Mouse (Mus musculus) lung, adult 2 months (tissue): Measurements from ENCODE around the gene Aanat. TPM values are rescaled to one million over a fixed set of nuclear protein-coding genes. Genes with fewer than 3 reads are reported as not detected.
"Not testable (repeated sequence)": the region's sequence is repeated elsewhere in the genome, so short reads cannot be mapped to it uniquely, and the experiment has no call there.

Experiments
- DNase-seq: peaks from one replicate; pipeline ENCODE4 v3.0.0; 2022
- H3K4me1 ChIP-seq: fragments of 200-500 bp; 2 replicates; pipeline ENCODE4 v1.6.1; 2011; ENCODE audit warnings: low read length; ENCODE audit not compliant: control insufficient read depth, insufficient read depth
- H3K4me3 ChIP-seq: fragments of 200-500 bp; replicated peaks from 2 replicates; pipeline ENCODE3; 2011; ENCODE audit warnings: low read depth, mild to moderate bottlenecking, control low read depth, low read length; ENCODE audit errors: extremely low read depth
- CTCF ChIP-seq: fragments of 200-500 bp; IDR thresholded peaks from 2 replicates; pipeline ENCODE4 v1.5.1; 2011; ENCODE audit warnings: mild to moderate bottlenecking, low read length, control low read depth; ENCODE audit not compliant: insufficient read depth
- POLR2A ChIP-seq: fragments of 200-500 bp; IDR thresholded peaks from 2 replicates; pipeline ENCODE4 v1.6.1; 2011; ENCODE audit warnings: low read depth, mild to moderate bottlenecking, control low read depth, low read length, borderline replicate concordance; ENCODE audit errors: extremely low read depth
- whole genome bisulfite sequencing: fragments of 180-500 bp; shearing (Covaris S2); methylation state at CpG from one replicate; pipeline ENCODE4 v1.1.7; 2018; 5-methylcytosine and 5-hydroxymethylcytosine counted together
- polyA plus RNA-seq: library from polyadenylated mRNA; depleted of rRNA; stranded (reverse); fragments of >200 nt; gene quantifications from 2 replicates; pipeline ENCODE4 v1.2.3, GENCODE M21; 2012

The Aanat gene
- polyA plus RNA-seq, 1 experiment, result not detected

- 89% methylated on average over 8 of the region's 8 CpGs for WGBS
- Histone ChIP-seq H3K4me3 (no peak overlapping the region), H3K4me1 (no peaks in the 10 kb centered on the region)
- no peak for DNase-seq
- TF ChIP-seq CTCF (no peak), POLR2A (no peak)
Measured at GRCm38 (mm10) chr11:116602043-116602442, 15.8 kb downstream of the Aanat start.

- H3K4me1 ChIP-seq, result no peaks in the 10 kb centered on the region
- no peak overlapping the region for H3K4me3 ChIP-seq
- peak; percentile 55 for DNase-seq
- 91% methylated on average over 10 of the region's 10 CpGs for WGBS
- no peak for TF ChIP-seq POLR2A
- TF ChIP-seq CTCF, result peak; percentile 70
Measured at GRCm38 (mm10) chr11:116603339-116603738, 17.1 kb downstream of the Aanat start.

GRCm38 (mm10) chr11:116604097-116604496 lies 17.9 kb downstream of the Aanat start:
- DNase-seq, result no peak
- Histone ChIP-seq H3K4me3 (no peak overlapping the region), H3K4me1 (no peaks in the 10 kb centered on the region)
- TF ChIP-seq POLR2A (no peak), CTCF (no peak)
- WGBS, result 87% methylated on average over 12 of the region's 12 CpGs

GRCm38 (mm10) chr11:116607717-116608116 lies 21.5 kb downstream of the Aanat start:
- no peak overlapping the region for H3K4me3 ChIP-seq
- no peak for DNase-seq
- H3K4me1 ChIP-seq, result no peaks in the 10 kb centered on the region; the same call in 1 of the 2 replicates
- TF ChIP-seq CTCF, result no peak
- no peak for TF ChIP-seq POLR2A
- WGBS, result 86% methylated on average over 3 of the region's 3 CpGs

- no peak overlapping the region for H3K4me3 ChIP-seq
- DNase-seq, result no peak
- peaks cover 7% of the 10 kb centered on the region for H3K4me1 ChIP-seq
- WGBS, result 86% methylated on average over 15 of the region's 15 CpGs
- TF ChIP-seq POLR2A (no peak), CTCF (no peak)
Measured at GRCm38 (mm10) chr11:116609965-116610630, 23.9 kb downstream of the Aanat start.

- not testable (repeated sequence) for DNase-seq, H3K4me3 ChIP-seq
- peaks cover 11% of the 10 kb centered on the region for H3K4me1 ChIP-seq
- WGBS, result 84% methylated on average over 9 of the region's 9 CpGs
Measured at GRCm38 (mm10) chr11:116611168-116611567, 24.9 kb downstream of the Aanat start.

- DNase-seq, result no peak
- WGBS, result 70% methylated on average over 9 of the region's 9 CpGs
- H3K4me1 ChIP-seq, result peaks cover 18% of the 10 kb centered on the region
- H3K4me3 ChIP-seq, result no peak overlapping the region
- no peak for TF ChIP-seq CTCF
- TF ChIP-seq POLR2A, result no peak
Measured at GRCm38 (mm10) chr11:116611883-116612282, 25.7 kb downstream of the Aanat start.

GRCm38 (mm10) chr11:116612554-116612953 lies 26.3 kb downstream of the Aanat start:
- peaks cover 21% of the 10 kb centered on the region for H3K4me1 ChIP-seq
- DNase-seq, result no peak
- TF ChIP-seq CTCF (no peak), POLR2A (no peak)
- no peak overlapping the region for H3K4me3 ChIP-seq
- WGBS, result 94% methylated on average over 1 of the region's 1 CpGs

- no peak for DNase-seq
- 66% methylated on average over 6 of the region's 6 CpGs for WGBS
- Histone ChIP-seq H3K4me1 (peaks cover 28% of the 10 kb centered on the region), H3K4me3 (no peak overlapping the region)
- TF ChIP-seq CTCF, result no peak
- no peak for TF ChIP-seq POLR2A
Measured at GRCm38 (mm10) chr11:116613234-116613633, 27.0 kb downstream of the Aanat start.

GRCm38 (mm10) chr11:116615735-116616437 lies 29.7 kb downstream of the Aanat start:
- peak; percentile 66 for DNase-seq
- TF ChIP-seq CTCF (peak; percentile 41; the same call in 1 of the 2 replicates), POLR2A (no peak)
- Histone ChIP-seq H3K4me1 (peaks cover 53% of the 10 kb centered on the region), H3K4me3 (no peak overlapping the region)
- 10% methylated on average over 15 of the region's 15 CpGs for whole genome bisulfite sequencing
